Mouse (Mus musculus) intestine, embryonic 16.5 days (tissue): ENCODE measurements around the gene E130308A19Rik. TPM values are rescaled to one million over a fixed set of nuclear protein-coding genes. Genes with fewer than 3 reads are reported as not detected.
A peak's percentile ranks its signal among the peaks of the same experiment; 100 is the strongest.

ENCODE experiments used
- ATAC-seq: fragments of 200-750 bp; cut with Nextera tagmentation; 2 replicates; pipeline ENCODE4 v1.8.0; 2017; ENCODE audit warnings: moderate TSS enrichment, moderate library complexity
- H3K27ac ChIP-seq: fragments of 300-500 bp; sonication (generic); 2 replicates; pipeline ENCODE4 v1.5.1; 2014; ENCODE audit warnings: mild to moderate bottlenecking, low read length
- H3K27me3 ChIP-seq: fragments of 300-500 bp; sonication (generic); replicated peaks from 2 replicates; pipeline ENCODE4 v1.6.1; 2014; ENCODE audit warnings: low read length, control low read depth, mixed read lengths; ENCODE audit not compliant: control insufficient read depth, insufficient read depth
- H3K36me3 ChIP-seq: fragments of 300-500 bp; sonication (generic); 2 replicates; pipeline ENCODE4 v1.6.1; 2014; ENCODE audit warnings: low read length, control low read depth; ENCODE audit not compliant: control insufficient read depth, insufficient read depth
- H3K4me1 ChIP-seq: fragments of 300-500 bp; sonication (generic); 2 replicates; pipeline ENCODE4 v1.6.1; 2014; ENCODE audit warnings: low read length, control low read depth, mixed read lengths; ENCODE audit not compliant: control insufficient read depth, insufficient read depth
- H3K4me2 ChIP-seq: fragments of 300-500 bp; sonication (generic); 2 replicates; pipeline ENCODE4 v1.6.1; 2014; ENCODE audit warnings: low read depth, low read length, control low read depth
- H3K4me3 ChIP-seq: fragments of 300-500 bp; sonication (generic); 2 replicates; pipeline ENCODE4 v1.5.1; 2014; ENCODE audit warnings: mild to moderate bottlenecking, low read length
- H3K9ac ChIP-seq: fragments of 300-500 bp; sonication (generic); 2 replicates; pipeline ENCODE4 v1.6.1; 2014; ENCODE audit warnings: low read depth, low read length
- H3K9me3 ChIP-seq: fragments of 300-500 bp; sonication (generic); 2 replicates; pipeline ENCODE4 v1.6.1; 2016; ENCODE audit warnings: low read length, control low read depth; ENCODE audit not compliant: control insufficient read depth
- WGBS: fragments of 180-500 bp; shearing (Covaris S2); extraction: QIAGEN DNeasy Blood & Tissue Kit; methylation state at CpG from one replicate; pipeline ENCODE4 v1.1.7; 2014; 5-methylcytosine and 5-hydroxymethylcytosine counted together
- polyA plus RNA-seq: library from polyadenylated mRNA; unstranded; fragments of >200 nt; fragmentation: Nextera tagmentation; extraction: Ambion mirVana; gene quantifications from 2 replicates; pipeline ENCODE4 v1.2.1, GENCODE M21; 2015

E130308A19Rik gene
- polyA plus RNA-seq, 1 experiment from 2014 or later = 10.8 TPM

- Histone ChIP-seq H3K27ac (no peak overlapping the region), H3K9me3 (no peaks in the 10 kb centered on the region), H3K9ac (no peak overlapping the region), H3K27me3 (no peaks in the 10 kb centered on the region), H3K36me3 (no peaks in the 10 kb centered on the region), H3K4me3 (no peak overlapping the region), H3K4me2 (no peak overlapping the region), H3K4me1 (peaks cover 7% of the 10 kb centered on the region)
- ATAC-seq = no peak
- WGBS = 46% methylated on average over 2 of the region's 2 CpGs
Observed at GRCm38 (mm10) chr4:59712955-59713354, 86.9 kb downstream of the E130308A19Rik start.

DNA sequence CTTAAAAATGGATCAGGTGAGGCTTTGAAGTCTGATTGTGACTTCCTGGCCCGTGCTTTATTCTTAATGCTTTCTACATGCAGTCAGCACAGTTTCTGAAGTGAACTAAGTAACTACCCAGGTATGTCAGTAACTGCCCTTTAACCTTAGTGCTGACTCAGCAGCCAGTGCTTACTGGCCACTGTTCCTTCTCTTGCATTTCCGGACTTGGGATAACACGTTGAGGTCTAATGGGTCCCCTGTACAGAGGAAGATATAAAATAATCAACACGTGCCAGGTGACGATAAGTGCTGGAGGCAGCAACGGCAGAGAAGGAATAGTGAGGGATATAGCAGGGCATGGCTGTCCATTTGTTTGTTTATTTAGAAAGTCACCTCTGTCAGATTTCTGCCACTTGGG, 88.5 kb downstream of the E130308A19Rik start:
- H3K9ac ChIP-seq = no peak overlapping the region
- H3K9me3 ChIP-seq = no peaks in the 10 kb centered on the region
- no peaks in the 10 kb centered on the region for H3K36me3 ChIP-seq
- peaks cover 10% of the 10 kb centered on the region for H3K4me1 ChIP-seq
- ATAC-seq = no peak
- no peak overlapping the region for H3K4me3 ChIP-seq
- H3K27me3 ChIP-seq = no peaks in the 10 kb centered on the region
- no peak overlapping the region for H3K4me2 ChIP-seq
- 71% methylated on average over 6 of the region's 6 CpGs for WGBS
- no peak overlapping the region for H3K27ac ChIP-seq

GRCm38 (mm10) chr4:59714926-59715325, 88.9 kb downstream of the E130308A19Rik start:
- no peak overlapping the region for H3K4me2 ChIP-seq
- 0 out of 2 replicates have a peak, but pooled peaks cover under 1% of the 10 kb centered on the region for H3K36me3 ChIP-seq
- 72% methylated on average over 7 of the region's 7 CpGs for WGBS
- no peak overlapping the region for H3K9ac ChIP-seq
- no peak overlapping the region for H3K27ac ChIP-seq
- H3K4me1 ChIP-seq = peaks cover 10% of the 10 kb centered on the region
- no peaks in the 10 kb centered on the region for H3K27me3 ChIP-seq
- ATAC-seq = no peak
- H3K4me3 ChIP-seq = no peak overlapping the region
- no peaks in the 10 kb centered on the region for H3K9me3 ChIP-seq

DNA sequence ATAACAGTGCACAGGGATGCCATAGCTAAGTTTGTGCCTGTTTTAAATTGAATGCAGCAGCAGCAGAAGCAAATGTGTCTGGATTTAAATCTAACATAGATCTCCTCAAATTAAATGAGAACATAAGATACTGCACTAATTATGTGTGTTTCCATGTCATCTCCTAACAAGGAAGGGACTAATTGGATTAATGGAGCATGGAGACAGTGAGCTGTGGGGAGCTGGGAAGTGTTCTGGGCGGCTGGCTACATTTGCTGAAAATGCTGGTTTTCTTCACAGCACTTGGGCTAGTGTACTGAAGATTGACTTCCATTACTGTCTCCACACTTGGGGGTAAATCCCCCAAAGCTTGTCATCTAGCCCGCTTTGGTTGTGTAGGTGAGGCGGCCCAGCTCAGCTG, 89.5 kb downstream of the E130308A19Rik start:
- H3K4me1 ChIP-seq = peaks cover 10% of the 10 kb centered on the region
- ATAC-seq = no peak
- H3K9ac ChIP-seq = no peak overlapping the region
- 89% methylated on average over 3 of the region's 3 CpGs for WGBS
- no peak overlapping the region for H3K4me2 ChIP-seq
- H3K9me3 ChIP-seq = no peaks in the 10 kb centered on the region
- H3K27me3 ChIP-seq = no peaks in the 10 kb centered on the region
- no peak overlapping the region for H3K4me3 ChIP-seq
- no peak overlapping the region for H3K27ac ChIP-seq
- peaks cover 3% of the 10 kb centered on the region; the same call in 1 of the 2 replicates for H3K36me3 ChIP-seq

- 67% methylated on average over 4 of the region's 4 CpGs for WGBS
- H3K4me3 ChIP-seq = no peak overlapping the region
- H3K9me3 ChIP-seq = no peaks in the 10 kb centered on the region
- ATAC-seq = peak; percentile 77
- no peak overlapping the region for H3K27ac ChIP-seq
- H3K4me1 ChIP-seq = peaks cover 10% of the 10 kb centered on the region
- no peak overlapping the region for H3K4me2 ChIP-seq
- H3K27me3 ChIP-seq = no peaks in the 10 kb centered on the region
- H3K9ac ChIP-seq = no peak overlapping the region
- H3K36me3 ChIP-seq = peaks cover 3% of the 10 kb centered on the region; the same call in 1 of the 2 replicates
Observed at GRCm38 (mm10) chr4:59717349-59717748, 91.3 kb downstream of the E130308A19Rik start.

DNA sequence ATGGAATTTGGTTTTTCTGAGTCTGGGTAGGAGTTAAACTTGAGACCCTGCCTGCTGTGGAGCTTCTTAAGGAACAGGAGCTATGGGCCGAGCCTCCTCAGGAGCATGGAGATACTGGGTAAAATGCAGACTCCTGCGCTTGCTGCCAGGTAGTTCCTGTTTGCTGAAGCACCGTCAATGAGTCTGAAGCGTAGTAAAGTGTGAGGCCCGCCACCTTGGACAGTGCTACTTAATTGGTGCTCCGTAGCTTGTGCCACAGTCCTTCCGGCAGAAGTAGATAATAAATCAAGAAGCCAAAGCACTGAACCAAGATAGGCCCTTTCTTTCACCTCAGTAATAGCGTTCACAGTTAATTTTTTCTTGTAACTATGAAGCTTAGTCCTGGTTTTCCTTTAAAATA, 92.5 kb downstream of the E130308A19Rik start:
- Histone ChIP-seq H3K4me2 (no peak overlapping the region), H3K4me3 (no peak overlapping the region), H3K9ac (no peak overlapping the region), H3K9me3 (no peaks in the 10 kb centered on the region), H3K27ac (no peak overlapping the region), H3K27me3 (no peaks in the 10 kb centered on the region), H3K4me1 (peaks cover 10% of the 10 kb centered on the region), H3K36me3 (peaks cover 3% of the 10 kb centered on the region; the same call in 1 of the 2 replicates)
- peak; percentile 62 for ATAC-seq
- WGBS = 57% methylated on average over 8 of the region's 8 CpGs

GRCm38 (mm10) chr4:59719481-59720355, 93.7 kb downstream of the E130308A19Rik start:
- H3K4me3 ChIP-seq = no peak overlapping the region
- 91% methylated on average over 32 of the region's 32 CpGs for WGBS
- no peak for ATAC-seq
- peaks cover 3% of the 10 kb centered on the region; the same call in 1 of the 2 replicates for H3K36me3 ChIP-seq
- H3K27me3 ChIP-seq = no peaks in the 10 kb centered on the region
- peaks cover 8% of the 10 kb centered on the region for H3K4me1 ChIP-seq
- H3K9me3 ChIP-seq = no peaks in the 10 kb centered on the region
- no peak overlapping the region for H3K9ac ChIP-seq
- H3K27ac ChIP-seq = no peak overlapping the region
- no peak overlapping the region for H3K4me2 ChIP-seq

DNA sequence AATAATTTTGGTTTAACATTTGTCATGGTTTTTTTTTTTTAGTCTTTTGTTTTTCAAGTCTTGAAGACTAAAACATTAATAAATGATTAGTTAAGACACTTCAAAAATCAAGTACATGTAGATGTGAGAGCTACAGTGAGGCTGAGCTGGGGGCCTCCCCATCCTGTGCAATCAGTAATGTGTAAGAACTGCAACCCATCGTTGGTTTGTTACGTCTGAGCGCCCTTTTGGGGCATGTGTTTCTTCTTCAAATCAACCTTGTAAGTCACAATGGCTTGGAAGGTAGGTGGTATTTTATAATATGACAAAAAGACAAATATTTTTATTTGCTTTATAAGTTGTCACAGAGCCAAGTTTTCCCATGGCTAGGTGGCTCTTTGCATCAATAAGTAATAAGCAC, 95.8 kb downstream of the E130308A19Rik start:
- no peak for ATAC-seq
- Histone ChIP-seq H3K36me3 (peaks cover 3% of the 10 kb centered on the region; the same call in 1 of the 2 replicates), H3K27me3 (no peaks in the 10 kb centered on the region), H3K9me3 (no peaks in the 10 kb centered on the region), H3K27ac (no peak overlapping the region), H3K9ac (no peak overlapping the region), H3K4me1 (peaks cover 5% of the 10 kb centered on the region; the same call in 1 of the 2 replicates), H3K4me2 (no peak overlapping the region), H3K4me3 (no peak overlapping the region)
- 94% methylated on average over 3 of the region's 3 CpGs for WGBS

DNA sequence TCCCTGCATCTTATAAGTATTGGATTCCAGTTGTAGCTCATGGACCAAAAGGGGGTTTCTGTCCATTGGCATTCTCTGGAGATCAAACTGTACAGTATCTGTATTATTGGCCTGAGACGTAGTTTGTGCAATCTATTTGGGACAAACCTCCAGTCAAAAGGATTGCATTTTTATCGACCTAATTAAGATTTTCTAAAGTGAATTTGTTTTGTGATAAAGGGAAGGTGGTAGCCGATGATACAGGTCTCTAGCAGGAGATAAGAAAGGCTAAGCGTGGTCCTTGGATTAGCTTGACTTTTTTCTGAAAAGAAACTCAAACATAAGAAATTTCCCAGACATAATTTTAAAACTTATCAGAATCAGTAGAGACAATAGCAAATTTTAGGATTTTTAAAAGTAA, 99.6 kb downstream of the E130308A19Rik start:
- Histone ChIP-seq H3K4me3 (no peak overlapping the region), H3K27ac (no peak overlapping the region), H3K27me3 (no peaks in the 10 kb centered on the region), H3K9me3 (no peaks in the 10 kb centered on the region), H3K4me2 (no peak overlapping the region), H3K9ac (no peak overlapping the region), H3K36me3 (no peaks in the 10 kb centered on the region), H3K4me1 (no peaks in the 10 kb centered on the region)
- ATAC-seq = no peak
- WGBS = 75% methylated on average over 4 of the region's 4 CpGs
